Mouse (Mus musculus): ENCODE data around the gene Qrich2. TPM values are rescaled to one million over a fixed set of nuclear protein-coding genes. Genes with fewer than 3 reads are reported as not detected.

The Qrich2 gene
- polyA plus RNA-seq, 1 experiment from 2014 or later, result not detected

- under 1% methylated on average over 39 of the region's 39 CpGs for WGBS (ENCODE audit: insufficient replicate concordance)
Observed at GRCm38 (mm10) chr11:116489771-116490231, 23.8 kb upstream of the Qrich2 start.

GRCm38 (mm10) chr11:116488693-116489375, 22.8 kb upstream of the Qrich2 start:
- no peak overlapping the region for H3K27ac ChIP-seq (replicated peaks)
- peak overlapping the region; percentile 91; the same call in 1 of the 2 replicates for H3K9ac ChIP-seq
- ATAC-seq (ENCODE audit: insufficient read depth), result no peak
- H3K27me3 ChIP-seq, result no peaks in the 10 kb centered on the region
- H3K4me1 ChIP-seq (replicated peaks), result peaks cover 37% of the 10 kb centered on the region
- H3K36me3 ChIP-seq (replicated peaks), result peaks cover 37% of the 10 kb centered on the region
- 60% methylated on average over 14 of the region's 14 CpGs for WGBS (ENCODE audit: insufficient replicate concordance)
- H3K9me3 ChIP-seq (replicated peaks), result no peaks in the 10 kb centered on the region
- peak overlapping the region; percentile 94 for H3K4me3 ChIP-seq (replicated peaks)
- H3K4me2 ChIP-seq, result peak overlapping the region; percentile 99

More at GRCm38 (mm10) chr11:116489771-116490231, 23.8 kb upstream of the Qrich2 start:
- H3K27ac ChIP-seq (replicated peaks), result peak overlapping the region; percentile 83
- ATAC-seq (ENCODE audit: insufficient read depth), result peak; percentile 26
- no peaks in the 10 kb centered on the region for H3K27me3 ChIP-seq
- peaks cover 39% of the 10 kb centered on the region for H3K4me1 ChIP-seq (replicated peaks)
- H3K9me3 ChIP-seq (replicated peaks), result no peaks in the 10 kb centered on the region
- H3K4me2 ChIP-seq, result peak overlapping the region; percentile 99
- H3K36me3 ChIP-seq (replicated peaks), result peaks cover 30% of the 10 kb centered on the region
- H3K9ac ChIP-seq, result peak overlapping the region; percentile 91
- H3K4me3 ChIP-seq (replicated peaks), result peak overlapping the region; percentile 94

GRCm38 (mm10) chr11:116488207-116488606, 22.2 kb upstream of the Qrich2 start:
- Histone ChIP-seq H3K4me3 (replicated peaks) (no peak overlapping the region), H3K27me3 (no peaks in the 10 kb centered on the region), H3K9me3 (replicated peaks) (no peaks in the 10 kb centered on the region), H3K9ac (no peak overlapping the region), H3K27ac (replicated peaks) (no peak overlapping the region), H3K4me2 (no peak overlapping the region), H3K4me1 (replicated peaks) (peaks cover 31% of the 10 kb centered on the region), H3K36me3 (replicated peaks) (peaks cover 42% of the 10 kb centered on the region)
- ATAC-seq (ENCODE audit: insufficient read depth), result no peak

- Histone ChIP-seq H3K4me2 (peak overlapping the region; percentile 7; the same call in 1 of the 2 replicates), H3K9ac (no peak overlapping the region), H3K9me3 (replicated peaks) (no peaks in the 10 kb centered on the region), H3K36me3 (replicated peaks) (peaks cover 75% of the 10 kb centered on the region), H3K27ac (replicated peaks) (peak overlapping the region; percentile 39), H3K27me3 (no peaks in the 10 kb centered on the region), H3K4me1 (replicated peaks) (peaks cover 19% of the 10 kb centered on the region), H3K4me3 (replicated peaks) (no peak overlapping the region)
- ATAC-seq (ENCODE audit: insufficient read depth), result no peak
- WGBS (ENCODE audit: insufficient replicate concordance), result 75% methylated on average over 8 of the region's 8 CpGs
Observed at GRCm38 (mm10) chr11:116484261-116484660, 18.2 kb upstream of the Qrich2 start.

- H3K4me3 ChIP-seq (replicated peaks), result no peak overlapping the region
- WGBS (ENCODE audit: insufficient replicate concordance), result 77% methylated on average over 7 of the region's 7 CpGs
- H3K4me1 ChIP-seq (replicated peaks), result peaks cover 11% of the 10 kb centered on the region
- ATAC-seq (ENCODE audit: insufficient read depth), result no peak
- no peak overlapping the region for H3K9ac ChIP-seq
- H3K4me2 ChIP-seq, result no peak overlapping the region
- no peaks in the 10 kb centered on the region for H3K9me3 ChIP-seq (replicated peaks)
- H3K27ac ChIP-seq (replicated peaks), result no peak overlapping the region
- H3K36me3 ChIP-seq (replicated peaks), result peaks cover 88% of the 10 kb centered on the region
- no peaks in the 10 kb centered on the region for H3K27me3 ChIP-seq
Observed at GRCm38 (mm10) chr11:116481776-116482175, 15.7 kb upstream of the Qrich2 start.

- Histone ChIP-seq H3K4me2 (no peak overlapping the region), H3K4me1 (replicated peaks) (peaks cover 11% of the 10 kb centered on the region), H3K9ac (no peak overlapping the region), H3K4me3 (replicated peaks) (no peak overlapping the region), H3K9me3 (replicated peaks) (no peaks in the 10 kb centered on the region), H3K36me3 (replicated peaks) (peaks cover 88% of the 10 kb centered on the region), H3K27me3 (no peaks in the 10 kb centered on the region), H3K27ac (replicated peaks) (no peak overlapping the region)
- 81% methylated on average over 8 of the region's 8 CpGs for WGBS (ENCODE audit: insufficient replicate concordance)
- ATAC-seq (ENCODE audit: insufficient read depth), result no peak
Observed at GRCm38 (mm10) chr11:116480975-116481374, 14.9 kb upstream of the Qrich2 start.

GRCm38 (mm10) chr11:116479832-116480231, 13.8 kb upstream of the Qrich2 start:
- Histone ChIP-seq H3K4me1 (replicated peaks) (peaks cover 8% of the 10 kb centered on the region; the same call in 1 of the 2 replicates), H3K27me3 (no peaks in the 10 kb centered on the region), H3K36me3 (replicated peaks) (peaks cover 88% of the 10 kb centered on the region), H3K4me2 (no peak overlapping the region), H3K4me3 (replicated peaks) (no peak overlapping the region), H3K9me3 (replicated peaks) (no peaks in the 10 kb centered on the region), H3K27ac (replicated peaks) (no peak overlapping the region), H3K9ac (no peak overlapping the region)
- ATAC-seq (ENCODE audit: insufficient read depth), result no peak
- 69% methylated on average over 8 of the region's 8 CpGs for WGBS (ENCODE audit: insufficient replicate concordance)

GRCm38 (mm10) chr11:116478978-116479377, 12.9 kb upstream of the Qrich2 start:
- no peak overlapping the region for H3K27ac ChIP-seq (replicated peaks)
- H3K4me1 ChIP-seq (replicated peaks), result peaks cover 8% of the 10 kb centered on the region; the same call in 1 of the 2 replicates
- H3K9ac ChIP-seq, result no peak overlapping the region
- H3K27me3 ChIP-seq, result no peaks in the 10 kb centered on the region
- ATAC-seq (ENCODE audit: insufficient read depth), result no peak
- 80% methylated on average over 7 of the region's 7 CpGs for WGBS (ENCODE audit: insufficient replicate concordance)
- H3K4me3 ChIP-seq (replicated peaks), result no peak overlapping the region
- H3K4me2 ChIP-seq, result no peak overlapping the region
- H3K36me3 ChIP-seq (replicated peaks), result peaks cover 85% of the 10 kb centered on the region
- H3K9me3 ChIP-seq (replicated peaks), result no peaks in the 10 kb centered on the region

GRCm38 (mm10) chr11:116477160-116477759, 11.2 kb upstream of the Qrich2 start:
- no peak for ATAC-seq (ENCODE audit: insufficient read depth)
- peaks cover 89% of the 10 kb centered on the region for H3K36me3 ChIP-seq (replicated peaks)

GRCm38 (mm10) chr11:116476696-116477095, 10.7 kb upstream of the Qrich2 start:
- Histone ChIP-seq H3K9me3 (replicated peaks) (no peaks in the 10 kb centered on the region), H3K27me3 (no peaks in the 10 kb centered on the region), H3K27ac (replicated peaks) (no peak overlapping the region), H3K9ac (no peak overlapping the region), H3K36me3 (replicated peaks) (peaks cover 89% of the 10 kb centered on the region), H3K4me3 (replicated peaks) (no peak overlapping the region), H3K4me1 (replicated peaks) (peaks cover 8% of the 10 kb centered on the region; the same call in 1 of the 2 replicates), H3K4me2 (no peak overlapping the region)
- no peak for ATAC-seq (ENCODE audit: insufficient read depth)
- WGBS (ENCODE audit: insufficient replicate concordance), result 82% methylated on average over 6 of the region's 6 CpGs

More at GRCm38 (mm10) chr11:116477160-116477759, 11.2 kb upstream of the Qrich2 start:
- H3K9ac ChIP-seq, result no peak overlapping the region
- no peak overlapping the region for H3K4me3 ChIP-seq (replicated peaks)
- WGBS (ENCODE audit: insufficient replicate concordance), result 84% methylated on average over 15 of the region's 15 CpGs
- H3K4me1 ChIP-seq (replicated peaks), result peaks cover 8% of the 10 kb centered on the region; the same call in 1 of the 2 replicates
- H3K27ac ChIP-seq (replicated peaks), result no peak overlapping the region
- H3K4me2 ChIP-seq, result no peak overlapping the region
- no peaks in the 10 kb centered on the region for H3K27me3 ChIP-seq
- no peaks in the 10 kb centered on the region for H3K9me3 ChIP-seq (replicated peaks)

- H3K36me3 ChIP-seq (replicated peaks), result peaks cover 89% of the 10 kb centered on the region
- peaks cover 8% of the 10 kb centered on the region; the same call in 1 of the 2 replicates for H3K4me1 ChIP-seq (replicated peaks)
- 84% methylated on average over 10 of the region's 10 CpGs for WGBS (ENCODE audit: insufficient replicate concordance)
- no peaks in the 10 kb centered on the region for H3K27me3 ChIP-seq
- H3K9me3 ChIP-seq (replicated peaks), result no peaks in the 10 kb centered on the region
- H3K4me3 ChIP-seq (replicated peaks), result no peak overlapping the region
- no peak overlapping the region for H3K27ac ChIP-seq (replicated peaks)
- H3K9ac ChIP-seq, result no peak overlapping the region
- ATAC-seq (ENCODE audit: insufficient read depth), result no peak
- no peak overlapping the region for H3K4me2 ChIP-seq
Observed at GRCm38 (mm10) chr11:116476041-116476440, 10.0 kb upstream of the Qrich2 start.

All from liver, embryonic 15.5 days (tissue).